Mouse (Mus musculus) layer of hippocampus, adult 9-10 months (tissue): Measurements from ENCODE around the gene Lrp6.

Experiments used
- DNase-seq: peaks from one replicate; pipeline ENCODE4 v3.0.0; 2022; ENCODE audit warnings: low spot score

Lrp6 gene

GRCm38 (mm10) chr6:134489637-134490036 is 77.1 kb downstream of the Lrp6 start:
- no peak for DNase-seq

DNA sequence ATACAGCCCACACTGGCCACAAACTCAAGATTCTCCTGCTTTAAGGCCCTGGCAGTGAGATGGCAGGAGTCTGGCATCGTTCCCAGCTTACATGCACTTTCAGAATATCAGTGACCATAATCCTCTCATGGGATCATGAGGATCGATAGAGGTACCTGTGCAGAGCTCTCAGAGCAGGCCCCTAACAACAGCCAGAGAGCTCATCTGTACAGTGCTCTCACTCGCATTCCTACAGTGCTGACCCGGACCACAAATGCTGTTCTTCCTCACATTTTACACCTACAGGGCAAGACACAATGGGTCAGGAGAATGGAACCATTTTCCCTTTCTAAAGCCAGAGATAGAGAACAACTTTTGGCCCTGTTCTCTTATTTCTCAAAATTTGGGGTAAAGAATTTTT is 77.6 kb downstream of the Lrp6 start:
- no peak for DNase-seq

- no peak for DNase-seq
Observed at GRCm38 (mm10) chr6:134486318-134486717, 80.4 kb downstream of the Lrp6 start.

- no peak for DNase-seq
Observed at GRCm38 (mm10) chr6:134479481-134479880, 87.3 kb downstream of the Lrp6 start.

- no peak for DNase-seq
Observed at GRCm38 (mm10) chr6:134473143-134473561, 93.6 kb downstream of the Lrp6 start.

GRCm38 (mm10) chr6:134470857-134471256 is 95.9 kb downstream of the Lrp6 start:
- no peak for DNase-seq

GRCm38 (mm10) chr6:134469297-134469696 is 97.5 kb downstream of the Lrp6 start:
- no peak for DNase-seq

GRCm38 (mm10) chr6:134466671-134467229 is 100.0 kb downstream of the Lrp6 start:
- no peak for DNase-seq

DNA sequence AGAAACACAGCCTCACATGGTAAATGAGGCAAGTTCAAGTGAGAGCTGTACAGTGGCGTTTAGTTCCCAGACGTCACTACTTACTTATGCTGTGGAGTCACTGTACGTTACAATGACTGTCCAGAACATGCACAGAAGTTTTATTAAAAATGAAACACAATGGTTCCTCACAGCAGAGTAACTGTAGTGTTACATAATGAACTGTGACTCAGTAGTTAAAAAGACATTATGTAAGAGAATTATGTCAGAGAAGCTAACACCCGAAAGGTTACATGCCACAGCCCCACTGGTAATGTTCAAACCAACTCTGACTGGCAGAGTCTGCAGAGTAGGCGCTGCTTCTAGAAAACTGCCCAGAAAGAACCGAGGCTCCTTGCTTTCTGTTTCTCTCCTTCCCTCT is 105.6 kb downstream of the Lrp6 start:
- DNase-seq = no peak

- DNase-seq = no peak
Observed at GRCm38 (mm10) chr6:134458376-134458775, 108.4 kb downstream of the Lrp6 start.

GRCm38 (mm10) chr6:134454093-134454492 is 112.7 kb downstream of the Lrp6 start:
- no peak for DNase-seq

GRCm38 (mm10) chr6:134450661-134451119 is 116.1 kb downstream of the Lrp6 start:
- DNase-seq = no peak

DNA sequence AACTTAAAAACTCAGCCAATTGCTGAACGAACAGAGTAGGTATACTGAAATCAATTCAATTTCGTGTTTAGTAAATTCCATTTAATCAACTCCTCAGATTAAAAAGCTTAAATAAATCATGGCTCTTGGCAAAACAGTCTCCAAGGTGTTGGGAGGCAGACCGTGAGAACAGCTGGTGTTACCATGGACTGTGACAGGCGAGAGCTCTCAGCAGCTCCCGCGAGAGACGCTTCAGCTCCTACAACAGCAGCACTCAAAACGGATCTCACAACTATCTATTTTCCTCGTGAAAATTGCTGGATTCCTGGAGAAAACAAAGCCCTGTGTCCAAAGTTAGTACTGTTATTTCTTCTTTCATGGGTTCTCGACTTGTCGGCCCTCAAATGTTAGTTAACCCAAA is 116.8 kb downstream of the Lrp6 start:
- no peak for DNase-seq

DNA sequence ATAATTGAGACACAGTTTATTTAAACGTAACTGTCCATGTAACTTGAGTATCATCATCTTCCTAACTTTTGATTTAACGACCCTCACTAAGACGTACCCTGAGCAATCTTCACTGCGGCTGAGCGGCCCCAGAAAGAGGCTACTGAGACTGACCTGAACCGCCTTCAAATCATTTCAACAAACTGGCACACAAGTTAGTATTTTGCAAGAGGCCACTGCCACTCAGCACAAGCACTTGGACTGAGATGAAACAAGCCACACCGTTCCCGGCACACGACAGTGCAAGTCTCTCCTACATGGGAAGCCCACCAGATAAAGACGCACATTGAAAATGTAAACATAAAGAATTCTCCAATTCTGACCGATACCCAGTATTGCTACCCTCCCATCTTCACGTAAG is 118.3 kb downstream of the Lrp6 start:
- DNase-seq = no peak

DNA sequence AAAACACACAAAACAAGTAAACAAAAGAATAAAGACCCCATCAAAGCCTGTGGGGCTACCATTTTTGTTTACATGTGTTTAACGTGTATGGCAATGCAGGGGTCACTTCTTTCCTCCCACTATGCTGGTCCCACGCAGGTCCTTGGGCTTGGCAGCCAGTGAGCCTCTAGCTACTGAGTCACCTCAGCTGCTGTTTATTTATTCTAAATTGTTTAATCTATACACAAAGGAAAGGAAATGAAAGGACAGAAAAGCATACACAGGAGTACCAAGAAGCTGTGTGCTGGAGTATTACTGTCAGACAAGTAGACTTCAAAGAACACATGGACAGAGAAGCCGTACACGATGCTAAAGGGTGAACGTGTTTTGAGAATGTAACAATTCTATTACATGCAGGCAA is 122.8 kb downstream of the Lrp6 start:
- DNase-seq = no peak

DNA sequence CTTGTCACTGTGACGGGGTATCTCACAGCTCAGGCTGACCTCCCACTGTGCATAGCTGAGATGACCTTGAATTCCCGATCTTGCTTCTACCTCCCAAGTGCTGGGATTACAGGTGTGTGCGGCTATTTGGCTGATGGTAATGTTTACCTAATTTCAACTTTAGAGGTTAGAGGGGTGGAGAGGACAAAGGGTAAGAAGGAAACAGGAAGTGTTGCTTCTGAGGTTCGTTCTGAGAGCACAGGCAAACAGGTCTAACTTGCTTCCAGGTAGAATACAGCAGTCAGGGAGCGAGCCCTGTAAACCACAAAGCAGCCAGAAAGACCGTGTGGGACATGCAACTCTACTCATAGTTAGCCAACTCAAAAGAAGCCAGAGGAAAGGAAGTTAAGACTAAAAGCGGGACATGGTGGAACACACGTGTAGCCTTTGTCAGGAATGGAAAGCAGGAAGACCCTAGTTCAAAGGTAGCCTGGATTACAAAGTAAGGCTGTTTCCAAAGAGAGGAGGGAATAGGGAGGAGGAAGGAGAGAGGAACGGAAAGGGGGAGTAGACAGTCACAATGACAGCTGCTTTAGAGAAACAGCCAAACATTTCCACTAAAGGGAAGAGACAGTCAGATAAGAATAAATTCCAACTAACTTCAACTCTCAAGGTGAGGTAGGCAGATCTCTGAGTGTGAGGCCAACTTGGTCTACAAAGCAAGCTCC is 123.4 kb downstream of the Lrp6 start:
- no peak for DNase-seq

- DNase-seq = no peak
Observed at GRCm38 (mm10) chr6:134442219-134442618, 124.5 kb downstream of the Lrp6 start.

- no peak for DNase-seq
Observed at GRCm38 (mm10) chr6:134441716-134442115, 125.0 kb downstream of the Lrp6 start.

DNA sequence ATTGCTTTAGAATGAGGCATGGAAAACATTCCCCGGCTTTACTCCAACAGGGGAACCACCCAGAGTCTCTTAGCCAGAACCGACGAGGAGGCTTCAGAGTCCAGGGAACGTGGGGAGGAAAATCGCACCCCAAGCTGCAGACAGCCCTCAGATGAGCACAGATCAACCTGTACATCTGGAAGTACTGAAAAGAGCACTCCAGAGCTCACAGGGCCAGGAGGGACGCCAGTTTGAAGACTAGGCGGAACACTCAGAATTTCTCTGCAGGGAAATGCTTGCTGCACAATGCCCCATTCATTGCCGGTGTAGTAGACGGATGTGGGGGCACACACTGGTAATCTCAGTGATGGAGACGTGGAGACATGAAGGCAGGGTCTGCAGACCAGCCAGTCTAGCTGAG is 126.7 kb downstream of the Lrp6 start:
- DNase-seq = no peak

DNA sequence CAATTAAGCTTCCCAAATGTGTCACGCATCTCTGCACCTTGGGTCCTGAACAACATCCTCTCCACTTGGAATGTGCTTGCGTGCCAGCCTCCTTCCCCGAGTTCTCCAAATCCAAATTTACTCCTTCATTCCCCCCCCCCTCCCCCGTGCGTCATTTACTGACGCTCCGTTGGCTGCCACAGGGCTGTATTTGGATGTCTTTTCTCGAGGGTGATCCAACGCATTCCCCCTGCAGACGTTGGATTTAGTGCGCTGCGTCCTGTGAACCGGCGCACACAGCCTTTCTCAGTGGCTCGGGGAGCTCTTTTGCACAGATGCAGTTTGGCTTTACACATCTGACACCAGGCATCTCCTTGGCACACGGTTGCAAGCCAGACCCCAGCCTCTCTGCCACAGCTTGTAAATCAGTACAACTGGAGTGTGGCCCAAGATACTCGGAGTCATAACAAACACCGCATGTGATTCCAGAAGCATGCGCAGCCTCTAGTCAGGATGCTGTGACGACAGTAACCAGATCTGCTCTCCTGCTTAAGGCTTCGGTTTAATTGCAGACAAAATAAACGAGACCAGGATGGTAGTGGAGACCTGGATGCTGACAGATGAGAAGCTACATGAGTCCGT is 127.3 kb downstream of the Lrp6 start:
- no peak for DNase-seq

GRCm38 (mm10) chr6:134436955-134437354 is 129.8 kb downstream of the Lrp6 start:
- DNase-seq = no peak

- DNase-seq = no peak
Observed at GRCm38 (mm10) chr6:134434866-134435390, 131.8 kb downstream of the Lrp6 start.

GRCm38 (mm10) chr6:134434044-134434443 is 132.7 kb downstream of the Lrp6 start:
- no peak for DNase-seq
